Mouse (Mus musculus): ENCODE measurements around the gene Trex1.

The Trex1 gene

GRCm38 (mm10) chr9:109059136-109059903, at the start of gene Trex1:
Gene Trex1 (minus strand): TSS chr9:109059734.
- peak; percentile 88 for DNase-seq (ENCODE audit: extremely low spot score, low spot score)

GRCm38 (mm10) chr9:109107341-109107740, 47.8 kb upstream of the Trex1 start:
- no peak for DNase-seq (ENCODE audit: extremely low spot score, low spot score)

- DNase-seq (ENCODE audit: extremely low spot score, low spot score), result no peak
These were observed 46.1 kb upstream of the Trex1 start for GRCm38 (mm10) chr9:109105648-109106047.

- DNase-seq (ENCODE audit: extremely low spot score, low spot score), result no peak
These were observed 45.5 kb upstream of the Trex1 start for GRCm38 (mm10) chr9:109105011-109105410.

GRCm38 (mm10) chr9:109104083-109104482, 44.5 kb upstream of the Trex1 start:
- DNase-seq (ENCODE audit: extremely low spot score, low spot score), result no peak

GRCm38 (mm10) chr9:109103250-109103649, 43.7 kb upstream of the Trex1 start:
- no peak for DNase-seq (ENCODE audit: extremely low spot score, low spot score)

GRCm38 (mm10) chr9:109102541-109102940, 43.0 kb upstream of the Trex1 start:
- DNase-seq (ENCODE audit: extremely low spot score, low spot score), result no peak

GRCm38 (mm10) chr9:109101933-109102445, 42.5 kb upstream of the Trex1 start:
- no peak for DNase-seq (ENCODE audit: extremely low spot score, low spot score)

GRCm38 (mm10) chr9:109100307-109100928, 40.9 kb upstream of the Trex1 start:
- no peak for DNase-seq (ENCODE audit: extremely low spot score, low spot score)

GRCm38 (mm10) chr9:109098969-109099368, 39.4 kb upstream of the Trex1 start:
- no peak for DNase-seq (ENCODE audit: extremely low spot score, low spot score)

- no peak for DNase-seq (ENCODE audit: extremely low spot score, low spot score)
These were observed 38.8 kb upstream of the Trex1 start for GRCm38 (mm10) chr9:109098366-109098765.

GRCm38 (mm10) chr9:109097831-109098230, 38.3 kb upstream of the Trex1 start:
- no peak for DNase-seq (ENCODE audit: extremely low spot score, low spot score)

GRCm38 (mm10) chr9:109097291-109097690, 37.8 kb upstream of the Trex1 start:
- peak; percentile 31 for DNase-seq (ENCODE audit: extremely low spot score, low spot score)

- DNase-seq (ENCODE audit: extremely low spot score, low spot score), result peak; percentile 42
These were observed 37.3 kb upstream of the Trex1 start for GRCm38 (mm10) chr9:109096856-109097255.

- peak; percentile 29 for DNase-seq (ENCODE audit: extremely low spot score, low spot score)
These were observed 36.7 kb upstream of the Trex1 start for GRCm38 (mm10) chr9:109096251-109096661.

GRCm38 (mm10) chr9:109095137-109095982, 35.8 kb upstream of the Trex1 start, which contains the start of gene Plxnb1:
Gene Plxnb1 (plus strand): TSS chr9:109095389.
- DNase-seq (ENCODE audit: extremely low spot score, low spot score), result peak; percentile 87

- peak; percentile 64 for DNase-seq (ENCODE audit: extremely low spot score, low spot score)
These were observed 35.1 kb upstream of the Trex1 start for GRCm38 (mm10) chr9:109094553-109095136.

- DNase-seq (ENCODE audit: extremely low spot score, low spot score), result no peak
These were observed 34.4 kb upstream of the Trex1 start for GRCm38 (mm10) chr9:109093786-109094552.

- DNase-seq (ENCODE audit: extremely low spot score, low spot score), result no peak
These were observed 33.3 kb upstream of the Trex1 start for GRCm38 (mm10) chr9:109092799-109093198.

- no peak for DNase-seq (ENCODE audit: extremely low spot score, low spot score)
These were observed 32.3 kb upstream of the Trex1 start for GRCm38 (mm10) chr9:109091802-109092201.

Data from neural tube, embryonic 10.5 days (tissue).